Mouse (Mus musculus) small intestine, adult 2 months (tissue): Measurements from ENCODE around the gene Chchd5.

Experiments used
- CTCF ChIP-seq: fragments of 200-500 bp; IDR thresholded peaks from 2 replicates; pipeline ENCODE4 v1.5.1; 2012; ENCODE audit warnings: low read depth, mild to moderate bottlenecking, control low read depth, inconsistent platforms, low read length, moderate library complexity, mixed read lengths; ENCODE audit not compliant: insufficient replicate concordance, insufficient read length; ENCODE audit errors: extremely low read depth
- POLR2A ChIP-seq: fragments of 200-500 bp; IDR thresholded peaks from 2 replicates; pipeline ENCODE4 v1.6.1; 2012; ENCODE audit warnings: low read depth, mild to moderate bottlenecking, control low read depth, inconsistent platforms, low read length, moderate library complexity

- TF ChIP-seq CTCF, result no peak
- no peak for TF ChIP-seq POLR2A
Measured at GRCm38 (mm10) chr2:129178182-129178908, 48.8 kb downstream of the Chchd5 start.
